Mouse (Mus musculus): ENCODE results near the gene Sbk2.

The Sbk2 gene

DNA sequence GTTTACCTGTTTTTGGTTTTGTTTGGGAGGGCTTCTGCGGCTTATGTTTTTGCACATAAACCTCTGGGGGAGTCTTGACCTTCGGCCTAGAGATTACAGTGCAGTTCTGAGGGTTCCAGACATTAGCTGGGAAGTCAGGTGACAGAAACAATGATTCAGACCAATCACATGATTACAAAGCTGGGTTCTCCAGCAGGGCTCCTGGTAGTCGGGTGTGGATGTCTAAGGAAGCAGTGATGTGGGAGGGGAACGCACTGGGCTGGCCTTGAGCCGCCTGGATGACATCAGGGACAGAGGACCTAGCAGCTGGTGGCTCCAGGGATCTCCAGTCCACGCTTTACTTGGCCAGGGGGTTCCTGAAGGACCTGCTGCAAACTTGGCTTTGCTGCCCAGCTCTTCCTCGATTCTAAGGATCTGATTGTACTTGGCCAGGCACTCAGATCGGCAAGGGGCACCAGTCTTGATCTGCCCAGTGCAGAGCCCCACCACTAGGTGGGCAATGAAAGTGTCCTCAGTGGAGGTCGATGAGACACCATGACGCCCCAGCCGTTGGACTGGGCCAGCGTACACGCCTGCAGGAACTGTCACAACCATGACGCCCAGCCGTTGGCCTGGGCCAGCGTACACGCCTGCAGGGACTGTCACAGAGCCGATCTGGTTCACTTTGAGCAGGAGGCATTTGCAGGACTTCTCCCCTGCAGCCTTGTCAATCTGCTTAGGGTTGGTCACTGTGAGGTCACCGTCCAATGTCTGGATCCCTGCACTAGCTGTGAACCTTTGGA, 13.5 kb downstream of the Sbk2 start:
- no peak for DNase-seq

DNA sequence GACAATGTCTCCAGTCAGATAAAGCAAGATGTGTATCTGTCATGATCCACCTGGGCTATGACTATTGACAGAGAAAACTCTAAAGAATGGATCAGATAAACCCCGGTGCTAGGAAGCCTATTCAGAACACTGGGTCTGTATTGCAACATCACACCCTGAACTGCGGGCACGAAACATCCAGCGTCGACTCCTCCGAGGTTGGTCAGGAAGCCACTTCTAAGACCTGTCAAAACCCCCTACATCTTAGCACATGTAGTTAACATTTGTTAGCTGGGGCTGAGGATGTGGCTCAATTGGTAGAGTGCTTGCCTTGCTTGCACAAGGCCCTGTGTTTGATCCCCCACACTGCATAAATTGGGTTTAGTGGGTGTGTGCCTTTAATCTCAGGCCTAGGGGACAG, 15.8 kb downstream of the Sbk2 start:
- no peak for DNase-seq

DNA sequence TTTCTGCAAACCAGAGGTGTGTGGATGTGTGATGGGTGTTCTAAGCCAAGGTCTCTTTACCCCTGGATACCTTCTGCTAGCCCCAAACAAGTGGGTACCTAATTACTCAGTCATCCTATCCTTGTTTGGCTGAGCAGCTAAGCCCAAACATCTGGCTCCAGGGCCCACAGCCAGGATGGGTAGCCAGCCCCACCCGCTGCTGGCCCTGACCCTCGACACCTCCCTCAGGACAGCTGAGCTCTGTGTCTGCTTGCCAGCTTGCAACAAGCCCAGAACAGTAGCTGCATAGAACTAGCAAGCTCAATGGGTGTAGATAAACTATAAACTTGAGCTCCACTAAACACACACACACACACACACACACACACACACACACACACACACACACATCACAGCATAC, 16.4 kb downstream of the Sbk2 start:
- DNase-seq, result no peak

DNA sequence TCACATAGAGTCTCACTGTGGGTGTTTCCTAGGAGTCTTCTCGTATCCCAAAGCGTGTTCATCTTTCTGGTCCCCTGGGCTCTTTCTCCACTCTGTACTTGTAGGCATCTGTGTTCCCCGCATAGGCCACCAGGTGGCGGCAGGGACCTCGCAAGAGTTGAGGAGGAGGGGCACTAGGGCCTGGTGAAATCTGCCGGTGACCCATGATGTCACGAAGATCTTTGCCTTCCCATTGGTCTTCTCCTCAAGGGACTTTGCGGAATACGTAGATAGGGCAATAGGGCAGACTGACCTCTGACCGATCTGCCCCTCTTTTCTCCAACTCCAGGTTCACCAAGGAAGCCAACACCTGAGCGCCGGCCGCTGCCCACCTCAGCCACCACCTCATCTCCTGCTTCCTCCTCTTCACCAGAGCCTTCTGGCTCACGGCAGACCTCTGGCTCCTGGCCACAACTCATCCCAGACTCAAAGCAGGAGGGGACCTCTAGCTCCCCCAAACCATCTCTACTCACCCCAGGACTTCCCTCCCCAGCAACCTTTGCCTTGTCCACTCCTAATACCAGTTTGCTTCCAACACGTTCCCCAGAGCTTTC, 20.9 kb downstream of the Sbk2 start:
- peak; percentile 96 to 99 for DNase-seq

DNA sequence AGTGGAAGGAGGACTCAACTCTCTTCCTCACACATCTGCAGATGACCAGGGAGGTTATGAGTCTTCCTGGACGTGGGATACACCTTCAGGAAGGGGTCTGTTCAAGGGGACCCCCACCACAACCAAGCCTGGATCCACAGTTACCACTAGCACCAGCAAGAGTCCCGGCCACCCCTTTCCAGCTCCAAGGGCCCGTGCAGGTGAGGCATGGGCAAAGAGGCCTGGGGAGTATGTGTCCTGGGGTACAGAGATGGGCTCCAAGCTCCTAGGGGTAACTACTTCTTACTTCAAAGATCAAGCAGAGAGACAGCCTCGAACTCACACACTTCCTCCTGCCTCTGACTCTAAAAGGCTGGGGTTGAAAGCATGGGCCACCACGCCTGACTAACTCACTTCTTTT, 21.5 kb downstream of the Sbk2 start:
- no peak for DNase-seq

DNA sequence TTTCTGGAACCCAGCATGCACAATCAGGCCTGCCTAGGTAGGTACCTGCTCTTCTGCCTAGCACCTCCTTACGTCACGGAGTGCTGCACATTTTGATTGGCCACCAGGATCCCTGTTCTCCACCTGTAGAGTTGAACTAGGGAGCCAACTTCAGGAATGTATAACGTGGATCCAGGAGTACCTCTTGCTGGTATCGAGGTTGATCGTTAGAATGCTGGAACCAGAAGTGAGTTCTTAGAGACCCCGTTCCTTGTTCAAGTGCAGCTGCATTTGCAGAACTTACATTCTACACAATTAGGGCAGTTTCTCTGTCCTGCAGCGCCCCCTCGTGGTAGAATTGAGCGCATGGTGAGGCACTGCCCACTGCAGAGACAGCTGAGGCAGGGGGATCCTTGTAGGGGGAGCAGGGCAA, 24.1 kb downstream of the Sbk2 start:
- DNase-seq, result peak; percentile 82 to 86

DNA sequence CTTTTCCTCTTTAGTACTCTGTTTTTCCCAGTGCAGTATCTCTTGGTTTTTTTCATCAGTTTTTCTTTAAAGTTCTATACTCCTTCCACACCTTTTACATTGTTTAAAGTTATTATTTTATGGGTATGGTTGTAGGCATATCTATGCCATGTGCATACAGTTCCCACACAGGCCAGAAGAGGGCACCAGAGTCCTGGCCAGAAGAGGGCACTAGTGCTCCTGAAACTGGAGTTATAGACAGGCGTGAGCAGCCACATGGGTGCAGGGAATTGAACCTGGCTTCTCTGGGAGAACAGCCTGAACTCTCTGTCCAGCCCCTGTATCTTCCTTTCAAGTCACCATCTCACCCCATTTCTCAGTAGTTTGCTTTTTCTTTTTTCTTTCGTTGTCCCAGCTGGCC, 25.8 kb downstream of the Sbk2 start:
- peak; percentile 79 to 82 for DNase-seq

DNA sequence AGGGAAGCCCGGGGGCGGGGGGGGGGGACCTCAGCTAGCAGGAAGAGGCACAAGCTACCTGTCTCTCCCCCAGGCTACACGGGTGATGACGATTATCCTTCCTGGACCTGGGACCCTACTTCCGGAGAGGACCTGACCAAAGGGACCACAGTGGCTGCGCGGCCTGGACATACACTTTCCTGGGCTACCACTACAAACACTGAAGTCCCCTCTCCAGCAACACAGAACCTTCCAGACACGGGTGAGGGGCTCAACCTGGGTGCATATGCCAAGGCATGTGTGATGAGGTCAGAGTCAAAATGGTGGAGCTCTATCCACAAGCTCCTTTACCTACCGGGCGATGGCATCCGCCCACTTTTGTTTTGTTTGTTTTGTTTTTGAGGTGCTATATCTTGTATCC, 26.8 kb downstream of the Sbk2 start:
- DNase-seq, result no peak

DNA sequence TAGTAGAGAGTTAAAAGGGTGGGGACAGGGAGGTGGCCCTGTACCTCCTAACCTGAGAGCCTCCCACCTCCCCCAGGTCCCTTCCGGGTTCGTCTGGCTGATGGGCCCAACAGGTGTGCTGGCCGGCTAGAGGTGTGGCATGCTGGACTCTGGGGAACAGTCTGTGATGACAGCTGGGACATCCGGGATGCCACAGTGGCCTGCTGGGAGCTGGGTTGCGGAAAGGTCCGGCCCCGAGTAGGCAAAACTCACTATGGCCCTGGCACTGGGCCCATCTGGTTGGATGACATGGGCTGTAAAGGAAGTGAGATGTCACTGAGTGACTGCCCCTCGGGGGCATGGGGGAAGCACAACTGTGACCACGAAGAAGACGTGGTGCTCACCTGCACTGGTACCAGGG, 27.4 kb downstream of the Sbk2 start:
- no peak for DNase-seq

DNA sequence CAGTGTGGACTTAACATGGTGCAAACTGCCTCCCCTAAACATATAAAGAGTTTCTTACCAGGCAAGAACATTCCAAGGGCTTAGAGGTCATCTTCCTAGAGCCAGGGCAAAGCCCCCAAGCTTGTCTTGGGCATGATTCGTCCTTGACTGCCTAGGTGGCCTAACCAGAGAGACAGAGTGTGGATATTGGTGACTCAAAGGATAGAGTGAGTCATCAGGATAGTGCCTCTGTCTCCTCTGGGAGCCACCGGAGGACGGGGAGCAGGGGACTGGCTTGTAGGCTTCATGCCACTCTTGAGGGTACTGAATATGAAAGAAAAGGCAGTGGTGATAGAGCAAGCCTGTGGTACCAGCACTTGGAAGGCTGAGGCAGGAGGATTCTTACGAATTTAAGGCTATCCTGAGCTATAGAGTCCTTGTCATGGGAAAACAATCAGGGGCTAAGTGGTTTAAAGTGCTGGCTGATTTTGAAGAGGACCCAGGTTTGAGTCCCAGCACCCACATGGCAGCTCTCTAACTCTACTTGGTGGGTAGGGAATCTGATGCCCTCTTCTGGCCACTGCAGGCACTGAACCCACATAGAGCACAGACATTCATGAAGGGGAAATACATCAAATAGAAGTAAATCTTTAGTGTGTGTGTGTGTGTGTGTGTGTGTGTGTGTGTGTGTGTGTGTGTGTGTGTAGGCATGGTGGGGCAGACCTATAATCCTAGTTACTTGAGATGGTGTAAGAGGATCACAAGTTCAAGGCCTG, 29.9 kb downstream of the Sbk2 start:
- no peak for DNase-seq

DNA sequence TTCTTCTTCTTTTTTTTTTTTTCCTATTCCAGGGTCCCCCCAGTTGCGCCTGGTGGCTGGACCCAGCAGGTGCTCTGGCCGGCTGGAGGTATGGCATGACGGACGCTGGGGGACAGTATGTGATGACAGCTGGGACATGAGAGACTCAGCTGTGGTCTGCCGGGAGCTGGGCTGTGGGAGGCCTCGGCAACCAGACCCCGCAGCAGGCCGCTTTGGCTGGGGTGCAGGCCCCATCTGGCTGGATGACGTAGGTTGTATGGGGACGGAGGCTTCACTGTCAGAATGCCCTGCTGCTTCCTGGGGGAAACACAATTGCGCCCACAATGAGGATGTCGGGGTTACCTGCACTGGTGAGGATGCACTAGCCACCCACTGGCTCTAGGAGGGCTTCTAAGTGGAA, 31.1 kb downstream of the Sbk2 start:
- DNase-seq, result no peak

DNA sequence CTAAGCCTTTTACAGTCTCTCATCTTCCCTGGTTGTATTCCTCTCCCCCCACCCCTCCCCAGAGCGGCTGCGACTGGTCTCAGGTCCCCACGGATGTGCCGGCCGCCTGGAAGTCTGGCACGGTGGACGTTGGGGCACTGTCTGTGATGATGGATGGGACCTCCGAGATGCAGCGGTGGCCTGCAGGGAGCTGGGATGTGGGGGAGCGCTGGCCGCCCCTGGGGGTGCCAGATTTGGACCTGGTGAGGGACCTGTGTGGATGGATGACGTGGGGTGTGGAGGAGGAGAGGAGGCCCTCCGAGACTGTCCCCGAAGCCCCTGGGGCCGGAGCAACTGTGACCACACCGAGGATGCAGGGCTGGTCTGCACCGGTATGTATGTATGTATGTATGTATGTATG, 35.9 kb downstream of the Sbk2 start:
- DNase-seq, result no peak

DNA sequence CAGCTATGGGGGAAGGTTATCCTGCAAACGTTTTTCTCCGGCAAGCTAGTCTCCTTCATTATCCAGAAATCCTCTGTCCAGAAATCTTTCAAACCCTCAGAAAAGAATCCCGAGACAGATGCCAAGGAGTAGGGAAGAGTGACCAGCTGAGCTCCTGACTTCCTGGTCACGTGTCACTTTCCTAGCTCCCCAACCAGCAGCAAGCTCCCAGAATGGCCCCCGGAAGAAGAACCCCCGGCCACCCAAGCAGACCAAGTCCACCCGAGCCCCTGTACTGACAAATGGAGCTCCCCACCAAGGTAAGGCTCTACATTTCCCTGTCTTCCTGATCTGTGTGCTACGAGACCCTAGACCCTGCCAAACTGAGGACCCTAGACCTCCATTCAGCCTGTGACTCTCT, 36.5 kb downstream of the Sbk2 start:
- DNase-seq, result no peak

DNA sequence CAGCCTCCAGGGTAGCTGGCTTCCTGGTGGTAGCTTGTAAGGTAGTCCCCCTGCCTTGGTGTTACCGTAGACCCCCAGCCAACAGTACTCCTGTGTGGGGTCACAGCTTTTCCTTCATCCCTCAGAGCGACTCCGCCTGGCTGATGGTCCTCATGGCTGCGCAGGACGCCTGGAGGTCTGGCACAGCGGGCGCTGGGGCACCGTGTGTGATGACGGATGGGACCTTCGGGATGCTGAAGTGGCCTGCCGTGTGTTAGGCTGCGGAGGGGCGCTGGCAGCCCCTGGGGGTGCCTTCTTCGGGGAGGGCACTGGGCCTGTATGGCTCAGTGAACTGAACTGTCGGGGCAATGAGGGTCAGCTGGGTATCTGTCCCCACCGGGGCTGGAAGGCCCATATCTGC, 37.4 kb downstream of the Sbk2 start:
- DNase-seq, result no peak

DNA sequence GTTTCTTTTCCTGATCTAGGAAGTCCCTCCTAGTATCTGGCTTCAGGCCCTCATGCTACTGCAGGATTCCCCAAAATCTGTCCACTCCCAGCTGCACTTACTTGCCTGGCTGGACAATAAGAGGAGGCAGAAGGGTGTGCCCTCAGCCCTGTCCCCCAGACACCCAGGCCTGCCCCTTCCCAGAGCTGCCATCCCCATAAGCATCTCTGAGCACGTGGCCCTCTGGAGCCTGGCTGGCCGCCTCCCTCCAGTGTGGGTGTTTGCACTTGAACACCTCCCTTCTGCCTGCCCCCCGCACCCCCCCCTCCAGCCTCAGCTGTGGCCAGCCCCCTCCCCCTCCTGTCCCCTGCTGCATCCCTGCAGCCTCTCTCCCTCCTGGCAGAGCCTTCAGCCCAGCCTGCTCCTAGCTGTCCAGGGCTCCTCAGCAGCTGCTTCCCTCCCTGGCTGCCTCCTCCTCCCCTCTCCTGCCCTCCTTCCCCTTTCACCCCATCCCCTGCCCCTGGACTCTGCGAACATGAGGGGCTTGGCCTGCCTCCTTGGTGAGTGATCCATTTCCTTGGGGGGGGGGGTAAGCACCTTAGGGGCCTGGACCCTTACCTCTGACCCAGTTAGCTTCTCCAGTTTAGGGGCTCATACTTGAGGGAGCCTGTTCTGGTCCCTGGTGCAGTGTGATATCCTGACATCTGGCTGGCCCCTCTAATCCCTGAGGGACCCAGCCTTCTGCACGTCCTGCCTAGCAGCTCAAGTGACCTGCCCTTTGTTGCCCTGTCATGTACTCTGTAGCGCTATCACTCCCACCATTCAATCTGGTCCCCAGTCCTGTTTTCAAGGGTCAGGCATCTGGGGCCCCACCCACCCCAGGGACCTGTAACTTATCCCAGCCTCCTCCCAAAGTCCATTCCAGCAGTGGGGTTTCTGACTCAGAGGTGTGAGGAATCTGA, 38.5 kb downstream of the Sbk2 start, which contains the start of gene Ssc5d:
Gene Ssc5d (plus strand): TSS at position 345 of the 941 bp plus-strand sequence.
- no peak for DNase-seq

DNA sequence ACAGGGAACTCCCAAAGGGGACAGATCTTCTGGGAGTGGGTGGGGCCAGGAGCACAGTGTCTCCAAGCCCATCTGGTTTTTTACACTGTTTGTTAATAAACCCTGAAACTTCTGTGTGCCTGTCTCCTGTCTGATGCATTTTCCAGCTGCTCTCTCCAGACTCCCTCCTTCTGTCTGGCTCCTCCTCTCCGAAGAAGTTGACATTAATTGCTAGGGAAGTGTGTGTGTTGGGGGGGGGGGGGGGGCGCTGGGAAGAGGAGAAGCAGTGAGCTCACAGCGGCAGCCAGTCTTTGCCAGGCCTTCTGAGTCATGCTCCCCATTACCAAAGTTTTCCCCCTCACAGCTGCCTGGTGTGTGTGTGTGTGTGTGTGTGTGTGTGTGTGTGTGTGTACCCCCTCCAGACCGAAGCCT, 39.3 kb downstream of the Sbk2 start:
- DNase-seq, result no peak

DNA sequence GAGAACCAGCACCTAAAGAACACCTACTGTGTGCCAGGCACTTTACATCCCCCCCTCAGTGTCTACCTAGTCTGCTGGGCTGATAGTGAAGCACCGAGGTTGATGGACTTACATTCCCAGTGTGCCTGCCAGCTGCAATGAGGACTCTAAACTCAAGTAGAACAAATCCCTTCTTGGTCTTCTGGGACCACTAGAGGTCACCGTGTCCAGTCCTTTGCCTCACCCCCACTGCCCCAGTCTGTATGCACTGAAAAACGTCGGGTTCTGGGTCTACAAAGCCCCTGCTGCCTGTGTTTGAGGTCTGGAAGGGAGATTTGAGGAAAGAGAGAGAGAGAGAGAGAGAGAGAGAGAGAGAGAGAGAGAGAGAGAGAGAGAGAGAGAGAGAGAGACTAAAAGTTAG, 39.7 kb downstream of the Sbk2 start:
- no peak for DNase-seq

DNA sequence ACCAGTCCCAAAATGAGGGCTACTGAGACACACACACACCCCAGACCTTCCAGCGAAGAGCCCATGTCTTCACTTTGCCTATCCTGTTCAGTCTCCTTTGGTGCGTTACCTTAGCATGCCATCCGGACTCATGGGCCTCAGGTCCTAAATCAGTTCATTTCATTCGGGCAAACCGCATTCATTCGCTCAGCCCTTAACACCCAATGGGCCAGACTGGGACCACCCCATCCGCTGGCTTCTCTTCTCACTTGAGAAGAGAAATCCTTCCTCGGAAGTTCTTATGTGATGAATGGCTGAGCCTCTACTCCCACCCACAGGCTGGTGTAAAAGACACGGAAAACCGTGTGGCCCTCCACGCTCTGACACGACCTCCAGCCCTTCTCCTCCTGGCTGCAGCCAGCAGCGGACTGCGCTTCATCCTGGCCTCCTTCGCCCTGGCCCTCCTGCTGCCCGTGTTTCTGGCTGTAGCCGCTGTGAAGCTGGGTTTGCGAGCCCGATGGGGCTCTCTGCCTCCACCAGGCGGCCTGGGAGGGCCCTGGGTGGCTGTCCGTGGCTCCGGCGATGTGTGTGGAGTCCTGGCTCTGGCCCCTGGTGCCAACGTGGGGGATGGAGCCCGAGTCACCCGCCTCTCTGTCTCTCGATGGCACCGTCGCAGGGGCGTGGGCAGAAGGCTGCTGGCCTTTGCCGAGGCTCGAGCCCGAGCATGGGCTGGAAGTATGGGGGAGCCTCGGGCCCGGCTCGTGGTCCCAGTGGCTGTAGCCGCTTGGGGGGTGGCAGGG, 40.4 kb downstream of the Sbk2 start:
- peak; percentile 61 to 68 for DNase-seq

DNA sequence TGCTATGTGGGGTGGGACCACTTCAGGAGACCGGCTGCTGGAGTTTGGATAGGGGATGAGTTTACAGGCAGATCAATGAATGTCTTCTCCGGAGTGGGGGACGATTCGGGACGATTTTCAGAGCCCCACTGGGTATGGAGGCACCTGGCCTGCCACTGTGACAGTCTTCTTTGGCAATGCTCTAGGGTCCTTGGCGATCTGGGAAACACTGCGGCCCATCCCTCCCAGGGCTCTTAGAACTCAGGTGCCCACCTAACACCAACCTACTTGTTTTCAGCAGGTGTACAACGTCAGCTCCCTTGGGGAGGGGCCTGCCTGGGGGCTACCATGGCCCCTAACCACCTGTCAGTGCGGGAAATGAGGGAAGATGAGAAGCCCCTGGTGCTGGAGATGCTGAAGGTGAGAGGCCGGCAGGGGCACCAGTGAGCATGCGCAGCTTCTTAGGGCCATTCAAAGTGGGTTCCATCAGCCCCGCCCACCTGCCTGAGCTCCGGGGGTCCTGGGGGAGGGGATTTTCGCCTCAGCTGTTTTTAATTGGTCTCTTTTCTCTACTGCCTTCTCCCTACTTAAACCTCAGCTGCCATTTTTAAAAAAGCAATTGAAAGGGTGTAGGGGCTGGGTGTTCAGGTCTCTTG, 41.2 kb downstream of the Sbk2 start:
- DNase-seq, result peak; percentile 78 to 83

DNA sequence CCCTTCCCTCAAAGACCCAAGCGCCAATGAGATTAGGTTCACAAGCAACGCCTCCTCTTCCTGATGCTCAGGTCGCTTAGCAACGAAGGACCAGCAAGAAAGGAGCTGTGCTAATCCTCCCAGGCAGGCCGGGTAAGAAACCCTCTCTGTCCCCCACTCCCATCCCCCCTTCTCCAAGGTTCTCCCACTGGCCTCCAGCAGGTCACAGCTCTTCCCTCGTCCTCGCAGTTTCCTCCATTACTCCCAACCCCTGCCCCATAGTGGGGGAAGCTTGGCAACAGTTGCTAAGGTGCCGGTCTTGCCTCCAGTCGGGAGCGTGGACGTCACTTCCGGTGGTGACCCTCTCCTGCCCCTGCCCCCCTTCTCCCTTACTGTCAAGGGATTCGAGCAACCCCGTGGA, 41.7 kb downstream of the Sbk2 start:
- peak; percentile 77 to 78 for DNase-seq

DNA sequence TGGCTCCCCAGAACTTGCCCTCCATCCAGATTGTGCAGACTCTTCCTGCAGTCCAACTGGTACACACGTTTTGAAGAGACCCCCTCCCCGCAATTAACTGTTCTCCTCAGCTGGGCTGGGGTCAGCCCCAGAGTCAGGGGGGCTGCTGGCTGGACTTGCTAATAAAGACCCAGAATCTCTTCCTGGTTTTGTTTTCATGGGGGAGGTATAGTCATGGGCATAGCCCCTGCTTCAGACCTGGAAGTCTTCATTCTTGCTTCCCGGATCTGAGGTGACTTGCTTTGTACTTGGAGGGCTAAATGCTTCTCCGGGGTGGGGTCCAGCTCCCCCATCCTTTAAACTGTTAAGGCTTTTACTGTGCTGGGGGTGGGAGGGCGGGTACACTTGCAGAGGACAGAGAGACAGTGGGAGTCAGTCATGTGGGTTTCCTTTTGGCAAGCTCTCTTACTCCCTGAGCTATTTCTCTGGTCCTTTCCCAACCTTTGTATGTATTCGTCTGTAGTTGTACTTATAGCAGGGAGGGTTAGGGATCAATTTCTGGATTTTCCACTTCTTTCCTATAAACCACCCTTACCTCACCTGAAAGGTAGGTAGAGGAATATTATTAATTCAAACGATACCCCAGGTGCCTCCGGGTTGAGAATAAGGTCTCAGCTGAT, 42.3 kb downstream of the Sbk2 start, which contains the start of gene Nat14:
Gene Nat14 (plus strand): TSS at position 205 of the 659 bp plus-strand sequence.
- no peak for DNase-seq

Data from cerebellum, postnatal 36 days (tissue).